Mouse (Mus musculus) adrenal gland, postnatal 14 days (tissue): ENCODE data around the gene Rbfox1. TPM values are rescaled to one million over a fixed set of nuclear protein-coding genes. Genes with fewer than 3 reads are reported as not detected.

ENCODE experiments used
- DNase-seq: peaks from one replicate; pipeline ENCODE4 v3.0.0; 2021; ENCODE audit warnings: mixed read lengths
- total RNA-seq: library from RNA; stranded (reverse); gene quantifications from 2 replicates; pipeline ENCODE4 v1.2.3, GENCODE M21; 2021

Rbfox1 gene
- total RNA-seq, 1 experiment from 2014 or later = 2.3 TPM

GRCm38 (mm10) chr16:5992045-5993011 is 107.2 kb downstream of the Rbfox1 start:
- no peak for DNase-seq

- no peak for DNase-seq
Observed at GRCm38 (mm10) chr16:5997136-5997535, 112.0 kb downstream of the Rbfox1 start.

GRCm38 (mm10) chr16:5997651-5998050 is 112.5 kb downstream of the Rbfox1 start:
- DNase-seq = no peak

GRCm38 (mm10) chr16:6000016-6000415 is 114.9 kb downstream of the Rbfox1 start:
- no peak for DNase-seq

GRCm38 (mm10) chr16:6006996-6007395 is 121.8 kb downstream of the Rbfox1 start:
- DNase-seq = no peak

GRCm38 (mm10) chr16:6012853-6013252 is 127.7 kb downstream of the Rbfox1 start:
- DNase-seq = no peak

GRCm38 (mm10) chr16:6018639-6019038 is 133.5 kb downstream of the Rbfox1 start:
- DNase-seq = peak; percentile 87

GRCm38 (mm10) chr16:6019361-6019760 is 134.2 kb downstream of the Rbfox1 start:
- no peak for DNase-seq

- no peak for DNase-seq
Observed at GRCm38 (mm10) chr16:6031280-6031679, 146.1 kb downstream of the Rbfox1 start.

- DNase-seq = no peak
Observed at GRCm38 (mm10) chr16:6032563-6032962, 147.4 kb downstream of the Rbfox1 start.

- no peak for DNase-seq
Observed at GRCm38 (mm10) chr16:6034876-6035275, 149.7 kb downstream of the Rbfox1 start.

GRCm38 (mm10) chr16:6037009-6037408 is 151.9 kb downstream of the Rbfox1 start:
- DNase-seq = no peak

- peak; percentile 11 for DNase-seq
Observed at GRCm38 (mm10) chr16:6042766-6043165, 157.6 kb downstream of the Rbfox1 start.

- no peak for DNase-seq
Observed at GRCm38 (mm10) chr16:6048601-6049000, 163.4 kb downstream of the Rbfox1 start.

GRCm38 (mm10) chr16:6062495-6062894 is 177.3 kb downstream of the Rbfox1 start:
- DNase-seq = no peak

- DNase-seq = no peak
Observed at GRCm38 (mm10) chr16:6065481-6065880, 180.3 kb downstream of the Rbfox1 start.

GRCm38 (mm10) chr16:6075442-6076050 is 190.4 kb downstream of the Rbfox1 start:
- no peak for DNase-seq

GRCm38 (mm10) chr16:6079017-6079416 is 193.9 kb downstream of the Rbfox1 start:
- no peak for DNase-seq

GRCm38 (mm10) chr16:6084701-6085365 is 199.7 kb downstream of the Rbfox1 start:
- DNase-seq = no peak

- no peak for DNase-seq
Observed at GRCm38 (mm10) chr16:6086200-6086599, 201.0 kb downstream of the Rbfox1 start.

- DNase-seq = no peak
Observed at GRCm38 (mm10) chr16:6091326-6092123, 206.4 kb downstream of the Rbfox1 start.
